Mouse (Mus musculus) lung, adult 18-20 months (tissue): ENCODE results near the gene Gm20388.

Experiments
- DNase-seq, 2 experiments: peaks; one replicate each; pipeline ENCODE4 v3.0.0; 2022; ENCODE audit warnings: mixed read lengths in 2 of 2

Gene Gm20388

GRCm38 (mm10) chr8:120049949-120050348, 139.3 kb downstream of the Gm20388 start:
- DNase-seq, result no peak

- DNase-seq, result no peak
Measured at GRCm38 (mm10) chr8:120050376-120050775, 139.7 kb downstream of the Gm20388 start.

- no peak for DNase-seq
Measured at GRCm38 (mm10) chr8:120051006-120051405, 140.4 kb downstream of the Gm20388 start.

GRCm38 (mm10) chr8:120051908-120052307, 141.3 kb downstream of the Gm20388 start:
- DNase-seq, result no peak

- no peak for DNase-seq
Measured at GRCm38 (mm10) chr8:120052318-120052717, 141.7 kb downstream of the Gm20388 start.

GRCm38 (mm10) chr8:120054833-120055232, 144.2 kb downstream of the Gm20388 start:
- no peak for DNase-seq

GRCm38 (mm10) chr8:120057078-120057477, 146.4 kb downstream of the Gm20388 start:
- DNase-seq, result no peak

- no peak for DNase-seq
Measured at GRCm38 (mm10) chr8:120062742-120063141, 152.1 kb downstream of the Gm20388 start.

GRCm38 (mm10) chr8:120063326-120063725, 152.7 kb downstream of the Gm20388 start:
- DNase-seq, result no peak

GRCm38 (mm10) chr8:120065611-120066010, 155.0 kb downstream of the Gm20388 start:
- DNase-seq, result no peak

- DNase-seq, result no peak
Measured at GRCm38 (mm10) chr8:120066226-120066625, 155.6 kb downstream of the Gm20388 start.

GRCm38 (mm10) chr8:120067936-120068668, 157.5 kb downstream of the Gm20388 start:
- DNase-seq, result peak; percentile 60 to 72

- peak; percentile 72 for DNase-seq
Measured at GRCm38 (mm10) chr8:120071684-120072083, 161.0 kb downstream of the Gm20388 start.

- no peak for DNase-seq
Measured at GRCm38 (mm10) chr8:120072259-120072658, 161.6 kb downstream of the Gm20388 start.

- no peak for DNase-seq
Measured at GRCm38 (mm10) chr8:120072827-120073226, 162.2 kb downstream of the Gm20388 start.

GRCm38 (mm10) chr8:120074516-120074915, 163.9 kb downstream of the Gm20388 start:
- no peak for DNase-seq

GRCm38 (mm10) chr8:120075347-120075746, 164.7 kb downstream of the Gm20388 start:
- no peak for DNase-seq

GRCm38 (mm10) chr8:120078080-120078479, 167.4 kb downstream of the Gm20388 start:
- peak; percentile 64 to 70 for DNase-seq

GRCm38 (mm10) chr8:120079361-120079760, 168.7 kb downstream of the Gm20388 start:
- DNase-seq, result no peak

- no peak for DNase-seq
Measured at GRCm38 (mm10) chr8:120083261-120083660, 172.6 kb downstream of the Gm20388 start.

GRCm38 (mm10) chr8:120084783-120085182, 174.1 kb downstream of the Gm20388 start:
- DNase-seq, result no peak

GRCm38 (mm10) chr8:120089511-120089910, 178.9 kb downstream of the Gm20388 start:
- DNase-seq, result peak in 1 of 2 experiments; percentile 31

- no peak for DNase-seq
Measured at GRCm38 (mm10) chr8:120091032-120091431, 180.4 kb downstream of the Gm20388 start.

- no peak for DNase-seq
Measured at GRCm38 (mm10) chr8:120093103-120093502, 182.5 kb downstream of the Gm20388 start.

GRCm38 (mm10) chr8:120094801-120095200, 184.2 kb downstream of the Gm20388 start:
- no peak for DNase-seq
